Mouse (Mus musculus): ENCODE measurements at regions not wholly inside any gene's neighbourhood (a gene's known extent, or its start where the extent isn't known, plus 50 kb on each side); places are given as distances from the start of the nearest gene placed in this dataset.

GRCm38 (mm10) chr2:172751364-172751763 lies 188.8 kb downstream of the Bmp7 start:
- TF ChIP-seq CTCF (IDR thresholded peaks at IDR 0.05; ENCODE audit: low read depth, low read length) = no peak
- TF ChIP-seq POLR2A (IDR thresholded peaks at IDR 0.05; ENCODE audit: extremely low read depth, insufficient read depth, low read length) = no peak

Measured in liver, adult 2 months (tissue).